Mouse (Mus musculus): Measurements from ENCODE around the gene Slc23a2.
A peak's percentile ranks its signal among the peaks of the same experiment; 100 is the strongest.

The Slc23a2 gene

GRCm38 (mm10) chr2:132098365-132098764 lies 46.5 kb downstream of the Slc23a2 start:
- no peak for DNase-seq (ENCODE audit: low read depth, low spot score)

- no peak for DNase-seq (ENCODE audit: low read depth, low spot score)
These were observed 48.3 kb downstream of the Slc23a2 start for GRCm38 (mm10) chr2:132096582-132096981.

GRCm38 (mm10) chr2:132095821-132096220 lies 49.1 kb downstream of the Slc23a2 start:
- DNase-seq (ENCODE audit: low read depth, low spot score), result no peak

GRCm38 (mm10) chr2:132094441-132095230 lies 50.3 kb downstream of the Slc23a2 start:
- peak; percentile 41 for DNase-seq (ENCODE audit: low read depth, low spot score)

DNA sequence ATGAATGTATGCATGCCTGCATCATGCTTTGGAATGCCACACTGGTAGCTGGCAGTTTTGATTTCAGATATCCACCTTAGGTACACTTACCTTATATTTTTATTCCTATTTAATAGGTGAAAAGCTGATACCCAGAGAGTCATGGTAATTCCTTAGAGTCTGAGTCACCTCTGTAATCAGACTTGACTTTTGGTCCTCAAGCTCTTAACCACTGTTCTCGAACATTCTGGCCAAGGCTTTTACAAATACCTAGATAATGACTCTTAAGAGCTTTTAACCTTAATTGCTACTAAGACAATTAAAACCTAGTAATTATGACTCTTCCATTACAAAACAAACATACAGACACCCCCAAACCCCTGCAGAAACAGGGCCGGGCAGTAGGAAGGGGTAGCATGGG lies 51.2 kb downstream of the Slc23a2 start:
- no peak for DNase-seq (ENCODE audit: low read depth, low spot score)

GRCm38 (mm10) chr2:132093298-132093697 lies 51.6 kb downstream of the Slc23a2 start:
- DNase-seq (ENCODE audit: low read depth, low spot score), result no peak

DNA sequence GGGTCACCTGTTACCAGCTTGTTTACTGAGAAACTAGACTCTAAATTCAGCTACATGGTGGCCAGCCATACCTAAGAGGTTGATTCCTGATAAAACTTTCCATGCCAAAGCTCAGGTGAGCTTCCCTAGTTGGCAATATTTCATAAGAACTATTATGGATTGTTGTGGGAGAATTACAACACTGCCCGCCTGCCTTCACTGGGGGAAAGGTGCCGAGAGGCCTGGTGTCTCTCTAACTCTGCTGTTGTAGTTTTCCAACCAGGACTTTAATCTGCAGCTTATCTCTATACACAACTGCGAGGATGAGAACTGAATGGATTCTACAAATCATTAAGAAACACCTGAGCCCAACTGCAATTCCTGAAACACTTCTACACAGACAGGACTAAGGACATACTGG lies 52.2 kb downstream of the Slc23a2 start:
- no peak for DNase-seq (ENCODE audit: low read depth, low spot score)

GRCm38 (mm10) chr2:132091749-132092148 lies 53.2 kb downstream of the Slc23a2 start:
- DNase-seq (ENCODE audit: low read depth, low spot score), result no peak

GRCm38 (mm10) chr2:132084813-132085212 lies 60.1 kb downstream of the Slc23a2 start:
- no peak for DNase-seq (ENCODE audit: low read depth, low spot score)

DNA sequence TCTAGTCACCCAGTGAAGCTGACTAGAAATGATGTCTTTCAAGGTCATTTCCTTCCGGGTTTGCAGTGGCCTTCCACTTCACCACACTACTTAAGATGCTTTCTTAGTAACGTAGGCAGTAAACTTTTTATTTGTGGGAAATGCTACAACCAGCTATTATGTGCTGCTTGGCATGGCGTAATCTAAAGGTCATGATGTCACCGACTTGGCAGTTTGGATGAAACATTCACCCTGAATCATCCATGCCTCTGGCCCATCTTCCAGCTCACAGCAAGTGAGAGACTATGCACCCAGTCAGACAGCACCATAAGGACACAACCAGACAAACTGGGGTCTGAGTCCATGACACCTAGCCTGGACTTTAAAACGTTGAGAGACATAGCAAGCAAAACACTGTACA lies 60.5 kb downstream of the Slc23a2 start:
- DNase-seq (ENCODE audit: low read depth, low spot score), result no peak

- DNase-seq (ENCODE audit: low read depth, low spot score), result no peak
These were observed 65.8 kb downstream of the Slc23a2 start for GRCm38 (mm10) chr2:132079139-132079538.

GRCm38 (mm10) chr2:132073052-132073451 lies 71.9 kb downstream of the Slc23a2 start:
- DNase-seq (ENCODE audit: low read depth, low spot score), result no peak

GRCm38 (mm10) chr2:132069985-132070735 lies 74.7 kb downstream of the Slc23a2 start:
- DNase-seq (ENCODE audit: low read depth, low spot score), result no peak

- DNase-seq (ENCODE audit: low read depth, low spot score), result peak; percentile 80
These were observed 80.6 kb downstream of the Slc23a2 start for GRCm38 (mm10) chr2:132064185-132064831.

GRCm38 (mm10) chr2:132063776-132064175 lies 81.1 kb downstream of the Slc23a2 start:
- DNase-seq (ENCODE audit: low read depth, low spot score), result peak; percentile 54

GRCm38 (mm10) chr2:132061884-132062283 lies 83.0 kb downstream of the Slc23a2 start:
- DNase-seq (ENCODE audit: low read depth, low spot score), result no peak

- DNase-seq (ENCODE audit: low read depth, low spot score), result peak; percentile 76
These were observed 85.0 kb downstream of the Slc23a2 start for GRCm38 (mm10) chr2:132059919-132060318.

DNA sequence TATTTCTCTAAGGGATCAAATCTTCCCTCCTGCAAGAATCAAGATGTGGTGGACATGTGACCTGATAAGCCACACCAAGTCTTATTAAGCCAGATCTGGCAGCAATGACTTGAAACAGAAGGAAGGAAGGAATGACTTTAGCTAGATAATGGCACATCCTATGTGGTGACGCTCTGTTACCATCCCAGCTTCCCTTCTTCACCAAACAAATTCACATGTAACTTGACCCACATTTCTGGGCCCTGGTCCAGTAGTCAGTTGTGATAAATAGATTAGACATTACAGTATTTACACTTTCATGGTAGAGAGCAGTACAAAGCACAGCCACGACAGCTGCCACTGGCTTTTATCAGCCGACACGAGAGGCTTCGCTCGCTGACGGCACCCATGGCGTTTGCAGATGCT lies 89.6 kb downstream of the Slc23a2 start:
- DNase-seq (ENCODE audit: low read depth, low spot score), result no peak

GRCm38 (mm10) chr2:132053824-132054223 lies 91.1 kb downstream of the Slc23a2 start:
- no peak for DNase-seq (ENCODE audit: low read depth, low spot score)

- no peak for DNase-seq (ENCODE audit: low read depth, low spot score)
These were observed 93.1 kb downstream of the Slc23a2 start for GRCm38 (mm10) chr2:132051798-132052197.

GRCm38 (mm10) chr2:132049921-132050320 lies 95.0 kb downstream of the Slc23a2 start:
- DNase-seq (ENCODE audit: low read depth, low spot score), result no peak

DNA sequence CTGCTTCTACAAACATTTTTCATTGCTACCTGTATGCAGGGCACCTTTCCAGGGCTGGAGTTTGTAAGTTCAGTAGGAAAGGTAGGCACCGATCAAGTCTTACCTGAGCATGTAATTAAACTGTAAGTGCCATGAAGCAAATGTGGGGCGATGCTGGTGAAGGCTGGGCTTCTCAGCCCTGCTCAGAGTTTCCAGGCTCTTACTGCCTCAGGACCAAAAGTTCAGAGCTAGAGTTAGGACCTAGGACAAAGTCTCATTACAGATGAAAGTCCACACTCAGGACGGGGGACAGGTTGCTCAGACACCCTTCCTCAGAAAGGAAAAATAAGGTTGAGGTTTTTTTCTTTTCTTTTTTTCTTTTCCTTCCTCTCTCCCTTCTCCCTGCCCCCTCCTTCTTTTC lies 95.4 kb downstream of the Slc23a2 start:
- no peak for DNase-seq (ENCODE audit: low read depth, low spot score)
